Mouse (Mus musculus): Measurements from ENCODE around the gene Odf3. TPM values are rescaled to one million over a fixed set of nuclear protein-coding genes. Genes with fewer than 3 reads are reported as not detected.
A peak's percentile ranks its signal among the peaks of the same experiment; 100 is the strongest.
"Not testable (repeated sequence)": the region's sequence is repeated elsewhere in the genome, so short reads cannot be mapped to it uniquely, and the experiment has no call there.

The Odf3 gene
- polyA plus RNA-seq, 1 experiment from 2014 or later = not detected

DNA sequence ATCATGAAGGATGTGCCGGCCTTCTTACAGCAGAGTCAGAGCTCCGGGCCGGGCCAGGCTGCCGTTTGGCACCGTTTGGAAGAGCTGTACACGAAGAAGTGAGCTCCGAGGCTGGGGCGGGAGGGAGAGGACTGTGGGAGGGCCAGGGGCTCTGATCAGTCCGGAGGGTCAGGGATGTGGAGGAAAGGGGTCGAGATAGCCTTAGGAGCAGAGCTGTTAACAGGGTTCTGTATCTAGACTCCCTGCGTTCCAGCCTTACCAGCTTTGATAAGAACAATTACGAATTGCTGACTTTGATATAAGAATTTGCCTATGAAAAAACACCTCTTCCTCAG, 34.8 kb downstream of the Odf3 start:
- H3K4me1 ChIP-seq (replicated peaks; ENCODE audit: control insufficient read depth, insufficient read depth, low read length) = 0 out of 2 replicates have a peak, but pooled peaks cover 2% of the 10 kb centered on the region
- 0% methylated on average over 12 of the region's 12 CpGs for WGBS
- DNase-seq (ENCODE audit: low spot score) (no peak), ATAC-seq (ENCODE audit: low FRiP score) (peak; percentile 75)
- no peaks in the 10 kb centered on the region for H3K27me3 ChIP-seq (ENCODE audit: control insufficient read depth, insufficient read depth, low read length)
- peak overlapping the region; percentile 81 for H3K9ac ChIP-seq (ENCODE audit: low read depth, low read length)
- peak overlapping the region; percentile 88 for H3K4me2 ChIP-seq (replicated peaks; ENCODE audit: low read depth, low read length)
- H3K9me3 ChIP-seq (ENCODE audit: control insufficient read depth, low read length) = no peaks in the 10 kb centered on the region
- H3K36me3 ChIP-seq (ENCODE audit: control insufficient read depth, insufficient read depth, low read length) = no peaks in the 10 kb centered on the region
- peak overlapping the region; percentile 93 for H3K4me3 ChIP-seq (ENCODE audit: low read depth, low read length)
- H3K27ac ChIP-seq (ENCODE audit: low read depth, low read length) = peak overlapping the region; percentile 49

DNA sequence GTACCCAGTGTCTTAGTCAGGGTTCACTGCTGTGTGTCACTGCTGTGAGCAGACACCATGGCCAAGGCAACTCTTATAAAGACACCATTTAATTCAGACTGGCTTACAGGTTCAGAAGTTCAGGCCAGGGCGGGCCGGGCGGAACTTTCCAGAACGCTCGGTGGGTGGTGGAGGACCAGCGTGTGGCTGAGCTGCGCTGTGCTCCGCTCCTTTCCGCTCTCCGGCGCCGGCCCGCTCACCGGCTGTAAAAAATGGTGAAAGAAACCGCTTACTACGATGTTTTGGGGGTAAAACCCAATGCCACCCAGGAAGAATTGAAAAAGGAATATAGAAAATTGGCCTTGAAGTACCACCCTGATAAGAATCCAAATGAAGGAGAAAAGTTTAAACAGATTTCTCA, 43.0 kb downstream of the Odf3 start:
- H3K9me3 ChIP-seq (ENCODE audit: control insufficient read depth, low read length); H3K9ac ChIP-seq (ENCODE audit: low read depth, low read length); H3K4me1 ChIP-seq (replicated peaks; ENCODE audit: control insufficient read depth, insufficient read depth, low read length); ATAC-seq (ENCODE audit: low FRiP score); H3K4me2 ChIP-seq (replicated peaks; ENCODE audit: low read depth, low read length); DNase-seq (ENCODE audit: low spot score); H3K4me3 ChIP-seq (ENCODE audit: low read depth, low read length); H3K27me3 ChIP-seq (ENCODE audit: control insufficient read depth, insufficient read depth, low read length); H3K36me3 ChIP-seq (ENCODE audit: control insufficient read depth, insufficient read depth, low read length); H3K27ac ChIP-seq (ENCODE audit: low read depth, low read length): not testable (repeated sequence)
- 94% methylated on average over 16 of the region's 16 CpGs for WGBS

DNA sequence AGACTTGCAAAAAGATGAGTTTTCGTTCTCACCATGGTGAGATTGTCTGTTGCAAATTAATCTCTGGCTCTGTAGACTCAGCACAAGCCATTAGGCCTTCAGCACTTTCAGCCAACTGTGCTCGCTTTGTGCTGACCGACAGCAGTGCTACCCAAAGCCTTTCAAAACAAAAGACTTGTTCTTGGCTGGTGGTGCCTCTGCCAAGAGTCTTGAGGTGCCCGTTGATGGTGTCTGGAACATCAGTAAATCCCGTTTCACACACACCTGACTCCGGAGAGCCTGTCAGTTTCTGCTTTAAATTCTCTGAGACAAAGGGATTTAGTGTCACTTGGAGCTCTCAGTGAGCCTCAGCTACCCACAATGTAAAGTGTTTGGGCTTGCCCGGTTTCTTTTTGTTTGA, 46.4 kb downstream of the Odf3 start:
- H3K9me3 ChIP-seq (ENCODE audit: control insufficient read depth, low read length) = no peaks in the 10 kb centered on the region
- 88% methylated on average over 7 of the region's 7 CpGs for WGBS
- H3K4me1 ChIP-seq (replicated peaks; ENCODE audit: control insufficient read depth, insufficient read depth, low read length) = no peaks in the 10 kb centered on the region
- H3K4me2 ChIP-seq (replicated peaks; ENCODE audit: low read depth, low read length) = no peak overlapping the region
- H3K4me3 ChIP-seq (ENCODE audit: low read depth, low read length) = no peak overlapping the region
- peaks cover 18% of the 10 kb centered on the region for H3K36me3 ChIP-seq (ENCODE audit: control insufficient read depth, insufficient read depth, low read length)
- no peak overlapping the region for H3K27ac ChIP-seq (ENCODE audit: low read depth, low read length)
- H3K27me3 ChIP-seq (ENCODE audit: control insufficient read depth, insufficient read depth, low read length) = no peaks in the 10 kb centered on the region
- no peak for ATAC-seq (ENCODE audit: low FRiP score)
- no peak for DNase-seq (ENCODE audit: low spot score)
- no peak overlapping the region for H3K9ac ChIP-seq (ENCODE audit: low read depth, low read length)

GRCm38 (mm10) chr7:140894611-140895010, 47.0 kb downstream of the Odf3 start:
- DNase-seq (ENCODE audit: low spot score) (no peak), ATAC-seq (ENCODE audit: low FRiP score) (no peak)
- no peaks in the 10 kb centered on the region for H3K4me1 ChIP-seq (replicated peaks; ENCODE audit: control insufficient read depth, insufficient read depth, low read length)
- peaks cover 18% of the 10 kb centered on the region; the same call in 1 of the 2 replicates for H3K36me3 ChIP-seq (ENCODE audit: control insufficient read depth, insufficient read depth, low read length)
- no peaks in the 10 kb centered on the region for H3K27me3 ChIP-seq (ENCODE audit: control insufficient read depth, insufficient read depth, low read length)
- no peak overlapping the region for H3K4me3 ChIP-seq (ENCODE audit: low read depth, low read length)
- H3K4me2 ChIP-seq (replicated peaks; ENCODE audit: low read depth, low read length) = no peak overlapping the region
- no peak overlapping the region for H3K9ac ChIP-seq (ENCODE audit: low read depth, low read length)
- 95% methylated on average over 3 of the region's 3 CpGs for WGBS
- no peak overlapping the region for H3K27ac ChIP-seq (ENCODE audit: low read depth, low read length)
- no peaks in the 10 kb centered on the region for H3K9me3 ChIP-seq (ENCODE audit: control insufficient read depth, low read length)

DNA sequence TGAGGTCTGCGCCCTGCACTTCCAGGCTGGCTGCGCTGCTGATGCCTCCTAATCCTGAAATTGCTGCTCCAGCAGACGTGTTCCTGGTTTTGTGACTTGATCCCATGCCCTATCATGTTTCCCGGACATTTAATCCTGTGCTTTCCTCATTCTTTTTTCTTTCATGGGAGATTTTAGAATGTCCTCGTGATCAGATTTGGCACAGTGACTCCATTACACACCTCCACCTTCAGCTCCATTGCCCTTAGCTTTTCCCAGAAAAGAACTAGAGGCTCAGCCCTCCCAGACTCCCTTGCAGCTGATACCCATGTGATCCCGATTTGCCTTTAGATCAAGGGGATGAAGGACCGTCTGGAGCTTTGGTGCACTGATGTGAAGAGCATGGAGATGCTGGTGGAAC, 50.3 kb downstream of the Odf3 start:
- Histone ChIP-seq H3K4me2 (replicated peaks; ENCODE audit: low read depth, low read length) (no peak overlapping the region), H3K9ac (ENCODE audit: low read depth, low read length) (no peak overlapping the region), H3K36me3 (ENCODE audit: control insufficient read depth, insufficient read depth, low read length) (peaks cover 12% of the 10 kb centered on the region; the same call in 1 of the 2 replicates), H3K4me3 (ENCODE audit: low read depth, low read length) (no peak overlapping the region), H3K4me1 (replicated peaks; ENCODE audit: control insufficient read depth, insufficient read depth, low read length) (no peaks in the 10 kb centered on the region), H3K27ac (ENCODE audit: low read depth, low read length) (no peak overlapping the region), H3K9me3 (ENCODE audit: control insufficient read depth, low read length) (no peaks in the 10 kb centered on the region), H3K27me3 (ENCODE audit: control insufficient read depth, insufficient read depth, low read length) (no peaks in the 10 kb centered on the region)
- DNase-seq (ENCODE audit: low spot score) = no peak
- no peak for ATAC-seq (ENCODE audit: low FRiP score)
- 89% methylated on average over 7 of the region's 7 CpGs for WGBS

DNA sequence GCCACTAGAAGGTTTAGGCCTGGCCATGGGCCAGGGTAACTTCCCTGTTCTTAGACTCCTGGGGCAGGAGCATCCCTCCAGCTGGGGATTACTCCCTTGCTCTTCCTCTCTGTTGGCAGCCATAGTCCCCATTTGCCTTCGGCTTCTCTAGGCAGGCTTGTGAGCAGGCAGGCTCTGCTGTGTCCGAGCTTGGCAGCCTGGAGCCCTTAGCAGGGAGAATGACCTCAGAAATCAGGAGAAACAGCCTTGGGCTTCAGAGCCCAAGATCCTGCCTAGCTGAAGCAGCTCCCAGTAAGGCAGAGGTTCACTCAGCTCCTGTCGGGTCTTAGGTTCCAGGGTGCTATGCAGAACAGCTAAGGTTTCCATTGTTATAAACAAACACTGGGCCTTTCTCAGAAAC, 51.5 kb downstream of the Odf3 start:
- Histone ChIP-seq H3K36me3 (ENCODE audit: control insufficient read depth, insufficient read depth, low read length) (peaks cover 11% of the 10 kb centered on the region; the same call in 1 of the 2 replicates), H3K9me3 (ENCODE audit: control insufficient read depth, low read length) (no peaks in the 10 kb centered on the region), H3K27me3 (ENCODE audit: control insufficient read depth, insufficient read depth, low read length) (no peaks in the 10 kb centered on the region), H3K4me2 (replicated peaks; ENCODE audit: low read depth, low read length) (no peak overlapping the region), H3K9ac (ENCODE audit: low read depth, low read length) (no peak overlapping the region), H3K27ac (ENCODE audit: low read depth, low read length) (no peak overlapping the region), H3K4me1 (replicated peaks; ENCODE audit: control insufficient read depth, insufficient read depth, low read length) (no peaks in the 10 kb centered on the region), H3K4me3 (ENCODE audit: low read depth, low read length) (no peak overlapping the region)
- WGBS = 73% methylated on average over 3 of the region's 3 CpGs
- no peak for ATAC-seq (ENCODE audit: low FRiP score)
- no peak for DNase-seq (ENCODE audit: low spot score)

DNA sequence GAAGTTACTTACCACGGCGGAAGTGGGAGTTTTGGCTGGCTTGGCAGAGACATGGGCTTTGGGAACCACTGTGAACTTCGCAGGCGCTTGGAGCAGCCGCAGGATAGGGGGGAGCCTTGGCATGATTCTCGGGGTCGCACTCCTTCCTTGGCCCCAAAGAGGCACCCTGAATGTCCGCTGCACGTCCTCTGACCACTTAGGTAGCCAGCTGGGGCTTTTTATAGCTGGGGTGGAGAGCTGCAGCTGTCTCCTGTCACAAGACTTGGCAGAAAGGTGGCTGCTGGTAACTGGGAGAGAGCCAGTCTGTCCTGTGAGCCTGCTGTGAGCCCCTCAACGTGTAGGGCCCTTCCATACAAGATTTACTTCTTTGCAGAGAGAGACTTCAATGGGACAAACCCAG, 52.6 kb downstream of the Odf3 start, which contains the start of gene Cox8b:
Gene Cox8b (minus strand): TSS at position 227 of the 400 bp plus-strand sequence.
- Histone ChIP-seq H3K36me3 (ENCODE audit: control insufficient read depth, insufficient read depth, low read length) (peaks cover 8% of the 10 kb centered on the region; the same call in 1 of the 2 replicates), H3K4me3 (ENCODE audit: low read depth, low read length) (no peak within 1 kb of the TSS), H3K9ac (ENCODE audit: low read depth, low read length) (no peak within 1 kb of the TSS), H3K4me2 (replicated peaks; ENCODE audit: low read depth, low read length) (no peak within 1 kb of the TSS), H3K27me3 (ENCODE audit: control insufficient read depth, insufficient read depth, low read length) (no peaks in the 10 kb centered on the region), H3K27ac (ENCODE audit: low read depth, low read length) (no peak within 1 kb of the TSS), H3K9me3 (ENCODE audit: control insufficient read depth, low read length) (no peaks in the 10 kb centered on the region), H3K4me1 (replicated peaks; ENCODE audit: control insufficient read depth, insufficient read depth, low read length) (no peaks in the 10 kb centered on the region)
- 80% methylated on average over 10 of the region's 10 CpGs for WGBS
- no peak for DNase-seq (ENCODE audit: low spot score)
- ATAC-seq (ENCODE audit: low FRiP score) = no peak

Other genes starting within 250 kb of the Odf3 start
- not detected in 2 replicates for gene Olfr46, start 246.5 kb upstream of the Odf3 start, polyA plus RNA-seq (2014; fragmentation: Nextera tagmentation; extraction: Ambion mirVana)
- not detected in 2 replicates for gene Olfr61, start 218.8 kb upstream of the Odf3 start, polyA plus RNA-seq (2014; fragmentation: Nextera tagmentation; extraction: Ambion mirVana)
- gene Olfr53, start 201.4 kb upstream of the Odf3 start, polyA plus RNA-seq (2014; fragmentation: Nextera tagmentation; extraction: Ambion mirVana) = not detected in 2 replicates
- not detected in 2 replicates for gene Olfr539, start 187.9 kb upstream of the Odf3 start, polyA plus RNA-seq (2014; fragmentation: Nextera tagmentation; extraction: Ambion mirVana)
- gene Olfr45, start 165.9 kb upstream of the Odf3 start, polyA plus RNA-seq (2014; fragmentation: Nextera tagmentation; extraction: Ambion mirVana) = not detected in 2 replicates
- gene Olfr541, start 150.5 kb upstream of the Odf3 start, polyA plus RNA-seq (2014; fragmentation: Nextera tagmentation; extraction: Ambion mirVana) = not detected in 2 replicates
- gene Cyp2e1, start 84.1 kb upstream of the Odf3 start, polyA plus RNA-seq (2014; fragmentation: Nextera tagmentation; extraction: Ambion mirVana) = not detected in 2 replicates
- 0.45 TPM in 1 of 2 replicates, not detected in the other for gene Syce1, start 60.0 kb upstream of the Odf3 start, polyA plus RNA-seq (2014; fragmentation: Nextera tagmentation; extraction: Ambion mirVana)
- gene Zfp941, start 25.6 kb upstream of the Odf3 start, polyA plus RNA-seq (2014; fragmentation: Nextera tagmentation; extraction: Ambion mirVana) = 6.4 and 8.1 TPM in 2 replicates
- gene Urah, start 12.8 kb upstream of the Odf3 start, polyA plus RNA-seq (2014; fragmentation: Nextera tagmentation; extraction: Ambion mirVana) = 0.25 TPM in 1 of 2 replicates, not detected in the other
- not detected in 2 replicates for gene Scgb1c1, start 2.3 kb upstream of the Odf3 start, polyA plus RNA-seq (2014; fragmentation: Nextera tagmentation; extraction: Ambion mirVana)
- not detected in 2 replicates for gene Gm45785, start 8.5 kb downstream of the Odf3 start, polyA plus RNA-seq (2014; fragmentation: Nextera tagmentation; extraction: Ambion mirVana)
- gene Ric8a, start 9.2 kb downstream of the Odf3 start, polyA plus RNA-seq (2014; fragmentation: Nextera tagmentation; extraction: Ambion mirVana) = 74.6 and 74.8 TPM in 2 replicates
- 24.2 and 28.9 TPM in 2 replicates for gene Bet1l, start 9.8 kb downstream of the Odf3 start, polyA plus RNA-seq (2014; fragmentation: Nextera tagmentation; extraction: Ambion mirVana)
- gene Psmd13, start 34.2 kb downstream of the Odf3 start, polyA plus RNA-seq (2014; fragmentation: Nextera tagmentation; extraction: Ambion mirVana) = 182 and 243 TPM in 2 replicates
- 21.6 and 23.3 TPM in 2 replicates for gene Sirt3, start 34.5 kb downstream of the Odf3 start, polyA plus RNA-seq (2014; fragmentation: Nextera tagmentation; extraction: Ambion mirVana)
- 0.86 TPM in 1 of 2 replicates, not detected in the other for gene Cox8b, start 52.6 kb downstream of the Odf3 start, polyA plus RNA-seq (2014; fragmentation: Nextera tagmentation; extraction: Ambion mirVana)
- gene Nlrp6, start 73.1 kb downstream of the Odf3 start, polyA plus RNA-seq (2014; fragmentation: Nextera tagmentation; extraction: Ambion mirVana) = 0.06 and 0.17 TPM in 2 replicates
- gene Pgghg, start 93.6 kb downstream of the Odf3 start, polyA plus RNA-seq (2014; fragmentation: Nextera tagmentation; extraction: Ambion mirVana) = 9.7 and 10.6 TPM in 2 replicates
- gene Ifitm5, start 102.5 kb downstream of the Odf3 start, polyA plus RNA-seq (2014; fragmentation: Nextera tagmentation; extraction: Ambion mirVana) = 0.27 and 0.54 TPM in 2 replicates
- gene Gm45717, start 108.1 kb downstream of the Odf3 start, polyA plus RNA-seq (2014; fragmentation: Nextera tagmentation; extraction: Ambion mirVana) = not detected in 2 replicates
- gene Ifitm2, start 108.2 kb downstream of the Odf3 start, polyA plus RNA-seq (2014; fragmentation: Nextera tagmentation; extraction: Ambion mirVana) = 290 and 308 TPM in 2 replicates
- gene Ifitm1, start 119.4 kb downstream of the Odf3 start, polyA plus RNA-seq (2014; fragmentation: Nextera tagmentation; extraction: Ambion mirVana) = 6.9 and 7.8 TPM in 2 replicates
- 18.6 and 20.6 TPM in 2 replicates for gene Ifitm3, start 163.0 kb downstream of the Odf3 start, polyA plus RNA-seq (2014; fragmentation: Nextera tagmentation; extraction: Ambion mirVana)
- gene Ifitm6, start 170.1 kb downstream of the Odf3 start, polyA plus RNA-seq (2014; fragmentation: Nextera tagmentation; extraction: Ambion mirVana) = 0.24 TPM in 1 of 2 replicates, not detected in the other
- gene Gm17387, start 181.3 kb downstream of the Odf3 start, polyA plus RNA-seq (2014; fragmentation: Nextera tagmentation; extraction: Ambion mirVana) = not detected in 2 replicates
- 15.1 and 18.1 TPM in 2 replicates for gene B4galnt4, start 213.3 kb downstream of the Odf3 start, polyA plus RNA-seq (2014; fragmentation: Nextera tagmentation; extraction: Ambion mirVana)
- gene Pkp3, start 230.4 kb downstream of the Odf3 start, polyA plus RNA-seq (2014; fragmentation: Nextera tagmentation; extraction: Ambion mirVana) = 2.0 and 2.6 TPM in 2 replicates